Mouse (Mus musculus) liver, embryonic 13.5 days (tissue): Measurements from ENCODE around the gene Greb1. TPM values are rescaled to one million over a fixed set of nuclear protein-coding genes. Genes with fewer than 3 reads are reported as not detected.

Experiments
- ATAC-seq: fragments of 200-750 bp; cut with Nextera tagmentation; 2 replicates; pipeline ENCODE4 v1.8.0; 2017; ENCODE audit warnings: low read depth, mild to moderate bottlenecking, moderate number of reproducible peaks, moderate library complexity
- DNase-seq: peaks from one replicate; pipeline ENCODE4 v3.0.0; 2022
- H3K27ac ChIP-seq: fragments of 300-500 bp; sonication (generic); 2 replicates; pipeline ENCODE4 v1.5.1; 2015; ENCODE audit warnings: moderate library complexity, mild to moderate bottlenecking, inconsistent platforms
- H3K27me3 ChIP-seq: fragments of 300-500 bp; sonication (generic); 2 replicates; pipeline ENCODE4 v1.6.1; 2015; ENCODE audit warnings: mild to moderate bottlenecking, inconsistent platforms
- H3K36me3 ChIP-seq: fragments of 300-500 bp; sonication (generic); 2 replicates; pipeline ENCODE4 v1.6.1; 2015; ENCODE audit warnings: mild to moderate bottlenecking, inconsistent platforms
- H3K4me1 ChIP-seq: fragments of 300-500 bp; sonication (generic); replicated peaks from 2 replicates; pipeline ENCODE4 v1.6.1; 2015; ENCODE audit warnings: inconsistent platforms
- H3K4me2 ChIP-seq: fragments of 300-500 bp; sonication (generic); 2 replicates; pipeline ENCODE4 v1.6.1; 2015; ENCODE audit warnings: inconsistent platforms, mild to moderate bottlenecking, moderate library complexity
- H3K4me3 ChIP-seq: fragments of 300-500 bp; sonication (generic); replicated peaks from 2 replicates; pipeline ENCODE4 v1.5.1; 2015; ENCODE audit warnings: mild to moderate bottlenecking, inconsistent platforms
- H3K9ac ChIP-seq: fragments of 300-500 bp; sonication (generic); 2 replicates; pipeline ENCODE4 v1.6.1; 2015; ENCODE audit warnings: mild to moderate bottlenecking, inconsistent platforms
- H3K9me3 ChIP-seq: fragments of 300-500 bp; sonication (generic); replicated peaks from 2 replicates; pipeline ENCODE4 v1.6.1; 2016; ENCODE audit warnings: inconsistent platforms
- WGBS: fragments of 180-500 bp; shearing (Covaris S2); methylation state at CpG from one replicate; pipeline ENCODE4 v1.1.7; 2015; ENCODE audit not compliant: insufficient replicate concordance; 5-methylcytosine and 5-hydroxymethylcytosine counted together
- polyA plus RNA-seq: library from polyadenylated mRNA; unstranded; fragments of >200 nt; fragmentation: Nextera tagmentation; extraction: Ambion mirVana; gene quantifications from 2 replicates; pipeline ENCODE4 v1.2.1, GENCODE M21; 2015

The Greb1 gene
- polyA plus RNA-seq, 1 experiment from 2014 or later = 0.61 TPM

DNA sequence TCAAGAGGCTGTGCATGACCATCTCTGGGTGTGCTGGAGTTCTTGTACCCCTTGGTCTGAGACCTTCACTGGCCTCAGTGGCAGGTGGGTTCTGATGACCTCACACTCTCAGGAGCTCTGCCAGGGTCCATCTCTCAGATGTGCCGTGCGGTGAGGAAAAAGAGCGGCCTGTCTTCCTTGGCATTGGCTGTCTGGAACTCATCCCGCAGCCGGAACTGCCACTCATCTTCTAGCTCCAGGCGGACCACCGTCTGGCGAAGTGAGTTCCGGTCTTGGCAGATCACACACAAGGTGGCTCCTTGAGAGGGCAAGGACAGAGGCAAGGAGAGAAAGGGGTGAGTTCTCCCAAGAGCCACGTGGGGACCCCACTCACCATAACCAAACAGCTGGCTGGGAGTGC lies 128.4 kb downstream of the Greb1 start:
- 72% methylated on average over 10 of the region's 10 CpGs for WGBS
- no peak for ATAC-seq
- no peaks in the 10 kb centered on the region for H3K4me1 ChIP-seq

DNA sequence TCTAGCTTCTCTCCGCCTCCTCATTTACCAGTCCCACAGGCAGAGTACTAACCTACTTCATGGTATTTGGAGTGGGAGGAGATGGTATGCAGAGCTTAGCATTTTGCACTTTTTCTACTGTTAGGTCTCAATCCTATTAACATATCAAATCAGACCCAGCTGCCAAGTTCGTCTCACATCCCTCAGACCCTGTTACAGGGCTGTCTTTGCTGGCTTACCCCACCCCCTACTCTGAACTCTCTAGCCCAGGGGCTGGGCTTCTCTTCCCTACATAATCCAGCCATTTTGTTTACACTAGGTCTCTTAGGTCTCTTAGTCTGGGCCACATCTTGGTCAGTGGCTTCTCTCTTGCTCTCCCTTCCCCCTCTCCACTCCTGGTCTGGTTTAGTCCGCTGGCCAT lies 131.5 kb downstream of the Greb1 start:
- Histone ChIP-seq H3K27ac (no peak overlapping the region), H3K27me3 (no peaks in the 10 kb centered on the region), H3K9ac (no peak overlapping the region), H3K4me1 (no peaks in the 10 kb centered on the region), H3K4me2 (no peak overlapping the region), H3K4me3 (no peak overlapping the region), H3K9me3 (no peaks in the 10 kb centered on the region), H3K36me3 (no peaks in the 10 kb centered on the region; the same call in 1 of the 2 replicates)
- ATAC-seq (no peak), DNase-seq (no peak)
- WGBS = 51% methylated on average over 3 of the region's 3 CpGs

More for the DNA sequence above, 128.4 kb downstream of the Greb1 start:
- H3K36me3 ChIP-seq = no peaks in the 10 kb centered on the region; the same call in 1 of the 2 replicates
- no peaks in the 10 kb centered on the region for H3K27me3 ChIP-seq
- no peak overlapping the region for H3K4me3 ChIP-seq
- H3K9ac ChIP-seq = no peak overlapping the region
- H3K9me3 ChIP-seq = no peaks in the 10 kb centered on the region
- H3K27ac ChIP-seq = no peak overlapping the region
- H3K4me2 ChIP-seq = no peak overlapping the region
- DNase-seq = no peak

DNA sequence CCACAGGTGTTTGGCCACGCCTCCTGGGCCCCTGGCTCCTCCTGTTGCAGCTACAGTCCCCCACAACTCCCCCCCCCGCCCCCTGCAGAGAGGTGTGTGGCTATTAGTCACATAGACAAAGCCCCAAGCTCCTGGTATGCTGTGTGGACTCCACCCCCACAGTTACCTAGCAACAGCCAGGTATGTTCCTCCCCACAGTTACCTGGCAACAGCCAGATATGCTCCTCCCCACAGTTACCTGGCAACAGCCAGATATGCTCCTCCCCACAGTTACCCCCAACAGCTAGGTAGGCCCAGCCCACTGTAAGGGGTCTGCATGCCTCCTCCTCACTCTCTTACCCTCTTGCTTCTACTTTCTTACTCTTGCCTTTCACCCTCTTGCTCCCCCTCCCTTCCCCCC lies 135.7 kb downstream of the Greb1 start:
- no peak overlapping the region for H3K4me3 ChIP-seq
- no peak overlapping the region for H3K4me2 ChIP-seq
- WGBS = 18% methylated on average over 2 of the region's 2 CpGs
- no peaks in the 10 kb centered on the region for H3K4me1 ChIP-seq
- no peak overlapping the region for H3K9ac ChIP-seq
- H3K27me3 ChIP-seq = no peaks in the 10 kb centered on the region
- ATAC-seq = no peak
- H3K27ac ChIP-seq = no peak overlapping the region
- no peaks in the 10 kb centered on the region for H3K9me3 ChIP-seq
- no peak for DNase-seq
- no peaks in the 10 kb centered on the region for H3K36me3 ChIP-seq

DNA sequence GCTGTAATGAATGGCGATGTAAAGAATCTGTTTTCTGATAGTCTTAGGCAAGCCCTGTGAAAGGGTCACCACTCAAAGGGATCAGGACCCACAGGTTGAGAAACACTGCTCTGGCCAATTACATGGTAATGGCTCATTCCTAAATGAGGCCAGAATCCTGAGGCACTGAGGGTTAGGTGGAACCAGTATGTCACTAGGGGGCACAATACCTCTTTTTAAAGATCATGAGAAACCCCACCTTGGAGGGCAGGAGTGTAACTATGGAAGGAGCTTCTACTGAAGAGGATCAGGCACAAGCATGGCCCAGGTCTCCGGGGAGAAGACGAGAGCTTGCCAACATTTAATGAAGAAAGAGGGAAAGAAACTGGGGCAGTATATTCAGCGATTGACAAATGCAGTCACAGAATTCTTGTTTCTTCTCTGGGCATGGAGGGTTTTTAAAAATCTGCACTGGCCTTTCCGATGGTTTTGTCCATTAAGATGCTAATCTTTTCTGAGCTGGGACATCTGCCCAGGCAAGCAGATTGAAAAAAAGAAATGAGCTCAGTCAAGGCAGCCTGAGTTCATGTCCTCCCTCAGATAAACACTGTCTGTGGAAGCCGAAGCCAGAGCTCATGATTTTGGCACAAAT lies 137.6 kb downstream of the Greb1 start:
- 59% methylated on average over 6 of the region's 6 CpGs for WGBS
- Histone ChIP-seq H3K9ac (no peak overlapping the region), H3K9me3 (no peaks in the 10 kb centered on the region), H3K27me3 (no peaks in the 10 kb centered on the region), H3K4me1 (no peaks in the 10 kb centered on the region), H3K36me3 (no peaks in the 10 kb centered on the region), H3K4me3 (no peak overlapping the region), H3K4me2 (no peak overlapping the region), H3K27ac (no peak overlapping the region)
- no peak for DNase-seq
- no peak for ATAC-seq

DNA sequence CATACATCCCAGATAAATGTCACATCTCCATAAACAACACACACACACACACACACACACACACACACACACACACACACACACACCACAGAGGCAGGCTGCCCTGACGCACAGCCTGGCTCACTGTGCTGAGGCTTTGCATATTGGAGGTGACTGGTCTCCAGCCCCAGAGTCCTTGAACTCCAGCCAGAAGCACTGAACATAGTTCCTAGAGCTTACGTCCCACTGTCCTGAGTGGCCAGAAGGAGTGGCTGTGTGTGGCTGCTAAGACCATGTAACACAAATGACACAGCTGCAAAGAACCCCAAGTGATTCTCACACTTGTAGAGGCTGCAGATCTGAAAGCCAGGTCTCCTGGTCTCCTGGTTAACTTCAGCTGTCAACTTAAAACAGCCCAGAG lies 138.8 kb downstream of the Greb1 start:
- Histone ChIP-seq H3K4me3 (no peak overlapping the region), H3K4me1 (no peaks in the 10 kb centered on the region), H3K9me3 (no peaks in the 10 kb centered on the region), H3K27me3 (no peaks in the 10 kb centered on the region), H3K36me3 (no peaks in the 10 kb centered on the region), H3K9ac (no peak overlapping the region), H3K4me2 (no peak overlapping the region), H3K27ac (no peak overlapping the region)
- WGBS = 68% methylated on average over 2 of the region's 2 CpGs
- ATAC-seq = no peak
- DNase-seq = no peak

DNA sequence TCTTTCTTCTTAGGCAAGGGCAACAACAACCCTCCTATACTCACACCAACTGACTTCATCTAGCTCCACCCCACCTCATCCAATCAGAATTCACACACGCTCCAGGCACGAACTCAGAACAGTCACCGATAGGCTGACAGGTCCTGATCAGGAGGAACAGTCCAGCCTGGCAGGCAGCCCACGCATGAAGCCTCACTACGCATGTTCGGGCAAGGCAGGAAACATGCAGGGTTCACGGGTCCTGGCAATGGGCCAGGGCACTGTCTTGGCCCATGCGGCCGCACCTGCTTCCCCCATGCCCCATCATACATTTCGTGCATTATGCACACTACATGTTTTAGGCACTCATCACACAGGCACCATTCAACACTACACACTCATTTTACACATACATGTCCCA lies 139.2 kb downstream of the Greb1 start:
- Histone ChIP-seq H3K27ac (no peak overlapping the region), H3K4me2 (no peak overlapping the region), H3K9me3 (no peaks in the 10 kb centered on the region), H3K36me3 (no peaks in the 10 kb centered on the region), H3K27me3 (no peaks in the 10 kb centered on the region), H3K4me1 (no peaks in the 10 kb centered on the region), H3K4me3 (no peak overlapping the region), H3K9ac (no peak overlapping the region)
- DNase-seq (no peak), ATAC-seq (no peak)
- WGBS = 75% methylated on average over 10 of the region's 10 CpGs

DNA sequence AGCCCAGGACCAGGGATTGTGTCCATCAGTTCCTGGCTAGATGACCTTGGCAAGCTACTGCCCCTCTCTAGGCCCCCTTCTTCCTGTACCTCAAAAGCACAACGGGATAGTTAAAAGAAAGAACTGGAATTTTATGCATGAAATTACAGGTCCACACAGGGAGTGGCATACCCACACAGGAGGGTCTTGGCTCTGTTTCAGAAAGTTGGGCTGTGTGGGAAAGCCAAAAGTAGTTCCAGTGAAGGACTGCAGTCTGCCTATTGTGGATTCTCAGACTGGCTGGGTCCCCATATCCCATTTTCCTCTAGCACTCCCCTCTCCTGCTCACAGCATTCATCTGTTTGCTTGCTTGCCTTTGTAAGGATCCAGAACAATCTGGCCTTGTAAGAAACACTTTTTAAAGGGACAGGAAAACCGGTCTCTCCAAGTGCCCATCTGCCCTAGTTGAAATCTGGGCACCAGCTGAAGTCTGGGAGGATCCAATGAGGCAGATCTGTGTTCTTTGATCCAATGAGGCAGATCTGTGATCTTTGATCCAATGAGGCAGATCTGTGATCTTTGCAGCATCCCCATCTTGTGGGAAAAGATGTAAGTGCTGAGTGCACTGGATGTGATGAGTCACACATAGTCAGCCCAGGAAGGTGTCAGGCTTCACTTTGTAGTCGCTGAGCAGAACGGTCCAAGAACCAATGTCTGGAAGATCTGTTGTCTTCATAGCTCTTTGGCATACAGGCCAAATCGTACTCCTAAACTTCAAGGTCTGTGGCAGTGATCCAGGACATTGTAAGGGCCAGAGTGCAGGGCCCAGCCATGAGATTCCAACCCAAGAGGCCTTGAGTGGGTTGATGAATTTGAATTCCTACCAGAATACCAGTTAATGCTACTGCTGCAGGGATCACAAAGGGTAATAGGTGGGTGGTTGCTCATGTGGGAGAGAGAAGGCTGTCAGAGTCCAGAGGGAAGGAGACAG lies 143.5 kb downstream of the Greb1 start:
- no peaks in the 10 kb centered on the region for H3K9me3 ChIP-seq
- H3K9ac ChIP-seq = no peak overlapping the region
- no peak overlapping the region for H3K4me3 ChIP-seq
- H3K36me3 ChIP-seq = no peaks in the 10 kb centered on the region
- H3K27me3 ChIP-seq = peaks cover 33% of the 10 kb centered on the region
- no peak overlapping the region for H3K27ac ChIP-seq
- DNase-seq (no peak), ATAC-seq (no peak)
- WGBS = 50% methylated on average over 5 of the region's 5 CpGs
- H3K4me1 ChIP-seq = no peaks in the 10 kb centered on the region
- no peak overlapping the region for H3K4me2 ChIP-seq

DNA sequence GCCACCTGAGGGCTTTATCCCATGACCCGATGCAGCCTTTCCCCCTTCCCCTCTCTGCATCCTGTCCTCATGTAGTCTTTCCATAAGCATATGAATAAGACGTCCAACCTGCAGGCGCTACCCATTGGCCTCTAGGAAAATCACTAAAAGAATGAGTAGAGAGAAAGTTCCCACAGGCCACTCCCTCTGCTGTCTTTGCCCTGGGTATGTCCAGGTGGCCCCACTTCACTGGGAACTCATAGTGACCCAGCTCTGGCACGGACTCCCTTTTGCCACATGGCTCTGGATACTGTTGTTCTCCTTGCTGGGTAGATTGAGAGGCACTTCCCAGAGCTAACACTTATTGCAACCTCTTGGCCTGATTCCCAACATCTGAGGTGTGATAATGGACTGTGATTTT lies 145.1 kb downstream of the Greb1 start:
- ATAC-seq = no peak
- DNase-seq = no peak
- no peak overlapping the region for H3K27ac ChIP-seq
- H3K4me3 ChIP-seq = no peak overlapping the region
- no peaks in the 10 kb centered on the region for H3K4me1 ChIP-seq
- H3K9me3 ChIP-seq = no peaks in the 10 kb centered on the region
- no peak overlapping the region for H3K4me2 ChIP-seq
- no peaks in the 10 kb centered on the region for H3K36me3 ChIP-seq
- peaks cover 33% of the 10 kb centered on the region for H3K27me3 ChIP-seq
- H3K9ac ChIP-seq = no peak overlapping the region
- 61% methylated on average over 4 of the region's 4 CpGs for WGBS

DNA sequence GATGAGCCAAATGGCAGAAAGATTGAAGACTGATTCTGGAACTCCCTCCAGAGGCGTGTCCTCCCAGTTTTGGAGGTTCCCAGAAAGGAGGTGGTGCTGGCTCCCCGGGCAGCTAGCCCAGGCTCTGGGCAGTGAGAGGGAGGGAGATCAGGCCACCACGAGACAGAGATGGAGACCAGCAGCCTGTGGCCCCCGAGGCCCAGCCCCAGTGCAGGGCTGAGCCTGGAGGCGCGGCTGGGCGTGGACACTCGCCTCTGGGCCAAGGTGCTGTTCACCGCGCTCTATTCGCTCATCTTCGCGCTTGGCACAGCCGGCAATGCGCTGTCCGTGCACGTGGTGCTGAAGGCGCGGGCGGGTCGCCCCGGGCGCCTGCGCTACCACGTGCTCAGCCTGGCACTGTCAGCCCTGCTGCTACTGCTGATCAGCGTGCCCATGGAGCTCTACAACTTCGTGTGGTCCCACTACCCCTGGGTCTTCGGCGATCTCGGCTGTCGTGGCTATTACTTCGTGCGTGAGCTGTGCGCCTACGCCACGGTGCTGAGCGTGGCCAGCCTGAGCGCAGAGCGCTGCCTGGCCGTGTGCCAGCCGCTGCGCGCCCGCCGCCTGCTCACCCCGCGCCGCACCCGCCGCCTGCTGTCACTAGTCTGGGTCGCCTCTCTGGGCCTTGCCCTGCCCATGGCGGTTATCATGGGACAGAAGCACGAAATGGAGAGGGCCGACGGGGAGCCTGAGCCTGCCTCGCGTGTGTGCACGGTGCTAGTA lies 147.2 kb downstream of the Greb1 start, which contains the start of gene Ntsr2:
Gene Ntsr2 (plus strand): TSS at position 51 of the 762 bp plus-strand sequence.
- 0 out of 2 replicates have a peak within 1 kb of the TSS, but pooled peaks have one; percentile 12 for H3K4me2 ChIP-seq
- no peak within 1 kb of the TSS for H3K27ac ChIP-seq
- H3K4me3 ChIP-seq = no peak within 1 kb of the TSS
- WGBS = 9% methylated on average over 58 of the region's 58 CpGs
- H3K9ac ChIP-seq = no peak within 1 kb of the TSS
- ATAC-seq (0 out of 2 replicates have a peak, but pooled peaks have one; percentile 29), DNase-seq (peak; percentile 20)
- H3K36me3 ChIP-seq = no peaks in the 10 kb centered on the region
- H3K9me3 ChIP-seq = no peaks in the 10 kb centered on the region
- H3K27me3 ChIP-seq = peaks cover 33% of the 10 kb centered on the region
- H3K4me1 ChIP-seq = no peaks in the 10 kb centered on the region

DNA sequence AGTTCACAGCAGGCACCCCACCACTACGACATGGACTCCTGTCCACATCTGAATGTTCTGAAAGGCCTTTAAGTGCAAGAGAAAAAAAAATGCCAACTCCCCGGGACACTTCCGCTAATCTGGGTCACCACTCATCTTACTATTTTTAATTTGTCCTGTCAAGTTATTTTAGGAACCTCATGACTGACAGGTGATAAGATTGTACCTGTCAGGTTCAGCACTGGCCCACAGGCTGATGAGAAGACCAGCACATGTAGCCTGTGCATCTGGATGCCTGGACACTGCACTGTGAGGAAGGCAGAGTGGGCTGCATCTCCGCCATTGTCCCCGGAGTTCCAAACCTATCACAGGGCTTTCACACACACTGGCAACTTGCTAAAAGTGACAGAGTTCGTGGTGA lies 150.9 kb downstream of the Greb1 start:
- Histone ChIP-seq H3K4me2 (no peak overlapping the region), H3K27ac (no peak overlapping the region), H3K9me3 (no peaks in the 10 kb centered on the region), H3K36me3 (no peaks in the 10 kb centered on the region), H3K27me3 (peaks cover 25% of the 10 kb centered on the region), H3K9ac (no peak overlapping the region), H3K4me1 (no peaks in the 10 kb centered on the region), H3K4me3 (no peak overlapping the region)
- ATAC-seq (no peak), DNase-seq (no peak)
- 62% methylated on average over 6 of the region's 6 CpGs for WGBS

DNA sequence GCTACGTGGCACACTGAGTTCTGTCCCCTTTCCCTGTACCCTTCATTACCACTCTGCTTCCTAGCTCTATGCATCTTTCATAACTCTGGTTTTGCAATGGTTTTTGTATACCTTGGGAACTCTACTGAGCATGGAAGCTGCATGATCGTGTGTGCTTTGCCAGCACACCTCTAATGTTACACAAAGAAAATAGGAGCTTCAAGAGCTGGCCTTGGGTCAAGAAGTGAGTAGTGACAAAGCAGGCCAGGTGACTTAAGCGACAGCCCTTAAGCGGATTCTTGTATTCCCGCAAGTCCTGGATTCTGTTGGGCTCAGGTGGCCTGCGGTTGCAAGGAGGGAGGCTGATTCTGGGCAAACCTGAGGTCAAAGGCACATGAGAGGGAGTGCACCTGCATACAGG lies 152.4 kb downstream of the Greb1 start:
- H3K4me2 ChIP-seq = no peak overlapping the region
- ATAC-seq (no peak), DNase-seq (no peak)
- H3K36me3 ChIP-seq = no peaks in the 10 kb centered on the region
- 68% methylated on average over 6 of the region's 6 CpGs for WGBS
- peaks cover 10% of the 10 kb centered on the region for H3K27me3 ChIP-seq
- H3K4me3 ChIP-seq = no peak overlapping the region
- no peak overlapping the region for H3K27ac ChIP-seq
- H3K9ac ChIP-seq = no peak overlapping the region
- H3K9me3 ChIP-seq = no peaks in the 10 kb centered on the region
- H3K4me1 ChIP-seq = no peaks in the 10 kb centered on the region
